Mouse (Mus musculus) forebrain, embryonic 10.5 days (tissue): Measurements from ENCODE around the gene Traf7. TPM values are rescaled to one million over a fixed set of nuclear protein-coding genes. Genes with fewer than 3 reads are reported as not detected.

Experiments used
- DNase-seq: peaks from one replicate; pipeline ENCODE4 v3.0.0-alpha.2; 2017; ENCODE audit warnings: low spot score; ENCODE audit errors: extremely low spot score
- H3K27ac ChIP-seq: fragments of 300-500 bp; sonication (generic); 2 replicates; pipeline ENCODE4 v1.5.1; 2016; ENCODE audit warnings: mild to moderate bottlenecking
- H3K27me3 ChIP-seq: fragments of 300-500 bp; sonication (generic); 2 replicates; pipeline ENCODE4 v1.6.1; 2016; ENCODE audit warnings: mild to moderate bottlenecking; ENCODE audit not compliant: poor library complexity, severe bottlenecking
- H3K36me3 ChIP-seq: fragments of 300-500 bp; sonication (generic); replicated peaks from 2 replicates; pipeline ENCODE4 v1.6.1; 2016; ENCODE audit warnings: mild to moderate bottlenecking, moderate library complexity
- H3K4me1 ChIP-seq: fragments of 300-500 bp; sonication (generic); 2 replicates; pipeline ENCODE4 v1.6.1; 2016
- H3K4me3 ChIP-seq: fragments of 300-500 bp; sonication (generic); 2 replicates; pipeline ENCODE4 v1.5.1; 2016; ENCODE audit warnings: mild to moderate bottlenecking, moderate library complexity
- H3K9me3 ChIP-seq: fragments of 300-500 bp; sonication (generic); 2 replicates; pipeline ENCODE4 v1.6.1; 2016; ENCODE audit warnings: mild to moderate bottlenecking, moderate library complexity
- WGBS: fragments of 180-500 bp; shearing (Covaris S2); methylation state at CpG from one replicate; pipeline ENCODE4 v1.1.7; 2016; 5-methylcytosine and 5-hydroxymethylcytosine counted together
- polyA plus RNA-seq: library from polyadenylated mRNA; unstranded; fragments of >200 nt; fragmentation: Nextera tagmentation; extraction: Ambion mirVana; gene quantifications from 2 replicates; pipeline ENCODE4 v1.2.1, GENCODE M21; 2016

Gene Traf7
- polyA plus RNA-seq, 1 experiment from 2014 or later, result 128 TPM

GRCm38 (mm10) chr17:24468636-24469246 lies 59.0 kb downstream of the Traf7 start:
- WGBS, result 88% methylated on average over 5 of the region's 5 CpGs
- no peak overlapping the region for H3K4me3 ChIP-seq
- no peak overlapping the region for H3K27ac ChIP-seq
- peaks cover 34% of the 10 kb centered on the region for H3K4me1 ChIP-seq
- H3K36me3 ChIP-seq, result peaks cover 21% of the 10 kb centered on the region
- no peak for DNase-seq
- H3K27me3 ChIP-seq, result no peaks in the 10 kb centered on the region
- H3K9me3 ChIP-seq, result no peaks in the 10 kb centered on the region

- Histone ChIP-seq H3K4me3 (no peak overlapping the region), H3K27me3 (no peaks in the 10 kb centered on the region), H3K9me3 (no peaks in the 10 kb centered on the region), H3K4me1 (no peaks in the 10 kb centered on the region), H3K27ac (no peak overlapping the region), H3K36me3 (no peaks in the 10 kb centered on the region)
- no peak for DNase-seq
- 64% methylated on average over 6 of the region's 6 CpGs for WGBS
These were observed 64.2 kb downstream of the Traf7 start for GRCm38 (mm10) chr17:24463374-24464133.

GRCm38 (mm10) chr17:24462932-24463331 lies 64.8 kb downstream of the Traf7 start:
- DNase-seq, result no peak
- no peaks in the 10 kb centered on the region for H3K36me3 ChIP-seq
- H3K4me3 ChIP-seq, result no peak overlapping the region
- 86% methylated on average over 1 of the region's 1 CpGs for WGBS
- no peaks in the 10 kb centered on the region for H3K27me3 ChIP-seq
- no peaks in the 10 kb centered on the region for H3K4me1 ChIP-seq
- H3K9me3 ChIP-seq, result no peaks in the 10 kb centered on the region
- H3K27ac ChIP-seq, result no peak overlapping the region

- WGBS, result 76% methylated on average over 2 of the region's 2 CpGs
- Histone ChIP-seq H3K36me3 (no peaks in the 10 kb centered on the region), H3K9me3 (no peaks in the 10 kb centered on the region), H3K27me3 (no peaks in the 10 kb centered on the region), H3K4me1 (no peaks in the 10 kb centered on the region), H3K4me3 (no peak overlapping the region), H3K27ac (no peak overlapping the region)
- DNase-seq, result no peak
These were observed 66.2 kb downstream of the Traf7 start for GRCm38 (mm10) chr17:24461580-24461979.

Other genes starting within 250 kb of the Traf7 start
- gene Abca17, start 176.9 kb downstream of the Traf7 start, polyA plus RNA-seq, result not detected in 2 replicates
- gene Abca3, start 176.0 kb downstream of the Traf7 start, polyA plus RNA-seq, result 8.6 and 10.0 TPM in 2 replicates
- 493 and 501 TPM in 2 replicates for gene Rnps1, start 113.4 kb downstream of the Traf7 start, polyA plus RNA-seq
- 84.1 and 89.4 TPM in 2 replicates for gene Eci1, start 101.3 kb downstream of the Traf7 start, polyA plus RNA-seq
- 2.3 TPM in 2 replicates for gene Dnase1l2, start 84.8 kb downstream of the Traf7 start, polyA plus RNA-seq
- 32.7 and 35.2 TPM in 2 replicates for gene E4f1, start 57.6 kb downstream of the Traf7 start, polyA plus RNA-seq
- 79.7 and 85.3 TPM in 2 replicates for gene Pgp, start 57.5 kb downstream of the Traf7 start, polyA plus RNA-seq
- 0.23 and 0.25 TPM in 2 replicates for gene Bricd5, start 54.1 kb downstream of the Traf7 start, polyA plus RNA-seq
- gene Mlst8, start 48.9 kb downstream of the Traf7 start, polyA plus RNA-seq, result 36.8 and 40.0 TPM in 2 replicates
- gene Caskin1, start 39.3 kb downstream of the Traf7 start, polyA plus RNA-seq, result 3.8 and 4.3 TPM in 2 replicates
- gene Rab26, start 6.3 kb upstream of the Traf7 start, polyA plus RNA-seq, result 1.9 and 3.5 TPM in 2 replicates
- gene Pkd1, start 21.9 kb upstream of the Traf7 start, polyA plus RNA-seq, result 12.9 and 16.3 TPM in 2 replicates
- 75.3 and 75.4 TPM in 2 replicates for gene Tsc2, start 104.7 kb upstream of the Traf7 start, polyA plus RNA-seq
- 26.9 and 29.5 TPM in 2 replicates for gene Nthl1, start 104.7 kb upstream of the Traf7 start, polyA plus RNA-seq
- gene Slc9a3r2, start 122.4 kb upstream of the Traf7 start, polyA plus RNA-seq, result 25.9 and 27.1 TPM in 2 replicates
- gene Npw, start 130.5 kb upstream of the Traf7 start, polyA plus RNA-seq, result not detected in 2 replicates
- gene Zfp598, start 141.7 kb upstream of the Traf7 start, polyA plus RNA-seq, result 27.5 and 30.6 TPM in 2 replicates
- gene Syngr3, start 162.0 kb upstream of the Traf7 start, polyA plus RNA-seq, result 9.7 and 11.0 TPM in 2 replicates
- gene Gfer, start 168.2 kb upstream of the Traf7 start, polyA plus RNA-seq, result 57.7 and 60.3 TPM in 2 replicates
- gene Noxo1, start 168.3 kb upstream of the Traf7 start, polyA plus RNA-seq, result 0.79 and 1.0 TPM in 2 replicates
- gene Tbl3, start 179.7 kb upstream of the Traf7 start, polyA plus RNA-seq, result 162 and 167 TPM in 2 replicates
- gene Rnf151, start 190.1 kb upstream of the Traf7 start, polyA plus RNA-seq, result 0.43 and 0.69 TPM in 2 replicates
- 1,888 and 1,960 TPM in 2 replicates for gene Rps2, start 190.2 kb upstream of the Traf7 start, polyA plus RNA-seq
- 190 and 194 TPM in 2 replicates for gene Ndufb10, start 196.5 kb upstream of the Traf7 start, polyA plus RNA-seq
- not detected in 2 replicates for gene Rpl3l, start 199.9 kb upstream of the Traf7 start, polyA plus RNA-seq
- 22.2 and 22.8 TPM in 2 replicates for gene Msrb1, start 208.7 kb upstream of the Traf7 start, polyA plus RNA-seq
- 0.50 and 0.68 TPM in 2 replicates for gene Hs3st6, start 225.1 kb upstream of the Traf7 start, polyA plus RNA-seq